8 mouse cellular contexts compared by ENCODE assay signal in genomic region chr11:119392001-119392614, GRCm38 (mm10). TPM values are rescaled to one million over a fixed set of nuclear protein-coding genes. Genes with fewer than 3 reads are reported as not detected.
DNase-seq lines count a peak whose midpoint lies in the region; ATAC-seq and TF ChIP-seq lines count a peak whose summit lies in the region.

No protein-coding gene starts in this region.

- H3K36me3 ChIP-seq in C2C12 (ENCODE audit: control insufficient read depth, insufficient read depth) (peaks cover 18% of the 10 kb centered on the region), myocyte (ENCODE audit: control insufficient read depth, insufficient read depth) (no peaks in the 10 kb centered on the region)
- no peaks in the 10 kb centered on the region for H3K36me3 ChIP-seq in limb, embryonic 11.5 days (ENCODE audit: control insufficient read depth, insufficient read depth, low read length)

- peaks cover 17% of the 10 kb centered on the region for H3K79me3 ChIP-seq in C2C12 (ENCODE audit: low read depth)

- peak overlapping the region; percentile 85; the same call in 1 of the 2 replicates for H3K4me2 ChIP-seq in limb, embryonic 11.5 days (ENCODE audit: low read depth, severe bottlenecking)
- H3K4me2 ChIP-seq in myocyte (ENCODE audit: low read depth), result peak overlapping the region; percentile 85

- peak; percentile 95 for DNase-seq in ZHBTc4 (ENCODE audit: low read depth, low spot score)
- DNase-seq in heart, postnatal 4 days, result peak; percentile 68
- peak; percentile 64 for DNase-seq in limb, embryonic 11.5 days (ENCODE audit: low spot score)
- peak; percentile 85 for DNase-seq in thymus, postnatal 25 days
- DNase-seq in layer of hippocampus, adult 18-20 months (ENCODE audit: low spot score in 2 of 2), result no peak

- ATAC-seq in erythroid progenitor cell, adult 5-6 weeks (replicated peaks; ENCODE audit: low FRiP score, poor library complexity, severe bottlenecking), result peak; percentile 77
- no peak for ATAC-seq in limb, embryonic 11.5 days (ENCODE audit: insufficient number of reproducible peaks, low FRiP score, low TSS enrichment, low read depth)

- no peak overlapping the region for H3ac ChIP-seq in C2C12 (ENCODE audit: control insufficient read depth, insufficient read length, low read depth)
- H3ac ChIP-seq in myocyte (ENCODE audit: control insufficient read depth, insufficient read length), result peak overlapping the region; percentile 7

- no peaks in the 10 kb centered on the region for H3K9me3 ChIP-seq in limb, embryonic 11.5 days (ENCODE audit: control insufficient read depth, low read length)

- no peaks in the 10 kb centered on the region for H3K27me3 ChIP-seq in C2C12 (ENCODE audit: control insufficient read depth, insufficient read depth, insufficient read length)
- peaks cover 32% of the 10 kb centered on the region for H3K27me3 ChIP-seq in limb, embryonic 11.5 days (ENCODE audit: control insufficient read depth, insufficient read depth, low read length)
- no peaks in the 10 kb centered on the region for H3K27me3 ChIP-seq in myocyte (ENCODE audit: control insufficient read depth, insufficient read depth, insufficient read length)

- no peak for TF ChIP-seq POLR2A in myocyte (IDR thresholded peaks at IDR 0.05; ENCODE audit: insufficient read length, low read depth)

- H3K27ac ChIP-seq in limb, embryonic 11.5 days (replicated peaks; ENCODE audit: low read depth, low read length), result no peak overlapping the region

- H3K4me1 ChIP-seq in limb, embryonic 11.5 days (ENCODE audit: control insufficient read depth, insufficient read depth, low read length), result peaks cover 11% of the 10 kb centered on the region

- H3K79me2 ChIP-seq in C2C12 (ENCODE audit: control insufficient read depth, insufficient read depth) (peaks cover 39% of the 10 kb centered on the region), myocyte (ENCODE audit: control insufficient read depth, insufficient read depth) (peaks cover 3% of the 10 kb centered on the region)

- 10% methylated on average over 12 of the region's 12 CpGs for WGBS in limb, embryonic 11.5 days

- peak overlapping the region; percentile 53 for H3K4me3 ChIP-seq in C2C12 (ENCODE audit: insufficient read depth, poor library complexity, severe bottlenecking)
- 0 out of 2 replicates have a peak overlapping the region, but pooled peaks have one; percentile 12 for H3K4me3 ChIP-seq in limb, embryonic 11.5 days (ENCODE audit: low read depth, low read length)
- peak overlapping the region; percentile 91 for H3K4me3 ChIP-seq in myocyte

- no peak overlapping the region for H3K9ac ChIP-seq in limb, embryonic 11.5 days (ENCODE audit: low read length)

- TF ChIP-seq CTCF in C2C12 (IDR thresholded peaks at IDR 0.05; ENCODE audit: control insufficient read depth, insufficient read depth, insufficient read length), result no peak

TF ChIP-seq in C2C12, 6 proteins besides CTCF, POLR2A, EP300 and RAD21:
- no peak for TF ChIP-seq FOSL1 (IDR thresholded peaks at IDR 0.05; ENCODE audit: insufficient read depth, low read length, poor library complexity, severe bottlenecking)
- TF ChIP-seq MYOG (IDR thresholded peaks at IDR 0.05; ENCODE audit: control insufficient read depth, extremely low read depth, insufficient read length), result no peak
- TF ChIP-seq CEBPB (IDR thresholded peaks at IDR 0.05; ENCODE audit: low read depth), result no peak
- no peak for TF ChIP-seq MYOD1 (IDR thresholded peaks at IDR 0.05; ENCODE audit: control insufficient read depth, insufficient read length, low read depth)
- TF ChIP-seq USF1 (IDR thresholded peaks at IDR 0.05; ENCODE audit: low read depth), result no peak
- no peak for TF ChIP-seq MAX (IDR thresholded peaks at IDR 0.05)

TF ChIP-seq in myocyte, 11 proteins besides CTCF, POLR2A, EP300 and RAD21:
- TF ChIP-seq USF1 (IDR thresholded peaks at IDR 0.05; ENCODE audit: low read depth) (no peak), POLR2AphosphoS2 (IDR thresholded peaks at IDR 0.05; ENCODE audit: insufficient read length, low read depth) (peak; percentile 21), TCF12 (IDR thresholded peaks at IDR 0.05; ENCODE audit: insufficient read depth, poor library complexity, severe bottlenecking) (no peak), CEBPB (IDR thresholded peaks at IDR 0.05; ENCODE audit: insufficient read depth, poor library complexity, severe bottlenecking) (no peak), SRF (IDR thresholded peaks at IDR 0.05; ENCODE audit: control insufficient read depth, insufficient read length, low read depth) (no peak), MYOG (IDR thresholded peaks at IDR 0.05; ENCODE audit: control insufficient read depth in 1 of 3, insufficient read depth in 1 of 3, insufficient read length in 2 of 3, low read depth in 2 of 3) (no peak)

RNA-seq across cellular contexts. Expression of gene Rnf213, which starts 0.8 kb away (rescaled TPM):
- polyA plus RNA-seq in C2C12 (2012; fragmentation: generic; extraction: Trizol) (6.3 TPM), myocyte (2012; fragmentation: generic; extraction: Trizol) (16.7 TPM)
- 83.4 and 100 TPM in 2 replicates for total RNA-seq in erythroid progenitor cell, adult 5-6 weeks (2015; ENCODE audit: low replicate concordance)
- 79.2 and 88.4 TPM in 2 replicates for total RNA-seq in erythroid progenitor cell, adult 5-6 weeks (2017; ENCODE audit: low replicate concordance)
- 10 to 100 TPM; 17.2 to 19.7 TPM for total RNA-seq in heart, postnatal 4 days (2021)
- polyA plus RNA-seq in limb, embryonic 11.5 days (2014; fragmentation: Nextera tagmentation; extraction: Ambion mirVana), result 3.1 and 3.5 TPM in 2 replicates
- 1 to 10 TPM; 3.0 to 4.1 TPM for total RNA-seq in layer of hippocampus, adult 18-20 months (2021)

RNA-seq across cellular contexts. Expression of gene Slc26a11, which starts 36.8 kb away (rescaled TPM):
- polyA plus RNA-seq in C2C12 (2012; fragmentation: generic; extraction: Trizol), result 0.51 TPM
- total RNA-seq in erythroid progenitor cell, adult 5-6 weeks (2015; ENCODE audit: low replicate concordance), result 0.84 TPM in 1 of 2 replicates, not detected in the other
- total RNA-seq in erythroid progenitor cell, adult 5-6 weeks (2017; ENCODE audit: low replicate concordance), result not detected in 2 replicates
- 1 to 10 TPM; 3.0 to 3.9 TPM for total RNA-seq in heart, postnatal 4 days (2021)
- 7.3 and 7.4 TPM in 2 replicates for polyA plus RNA-seq in limb, embryonic 11.5 days (2014; fragmentation: Nextera tagmentation; extraction: Ambion mirVana)
- polyA plus RNA-seq in myocyte (2012; fragmentation: generic; extraction: Trizol), result 1.5 TPM
- 1 to 10 TPM; 5.8 to 6.1 TPM for total RNA-seq in layer of hippocampus, adult 18-20 months (2021)

RNA-seq across cellular contexts. Expression of gene Sgsh, which starts 36.8 kb away (rescaled TPM):
- polyA plus RNA-seq in C2C12 (2012; fragmentation: generic; extraction: Trizol) (2.3 TPM), myocyte (2012; fragmentation: generic; extraction: Trizol) (4.2 TPM)
- 2.5 and 3.8 TPM in 2 replicates for total RNA-seq in erythroid progenitor cell, adult 5-6 weeks (2015; ENCODE audit: low replicate concordance)
- 2.3 and 13.5 TPM in 2 replicates for total RNA-seq in erythroid progenitor cell, adult 5-6 weeks (2017; ENCODE audit: low replicate concordance)
- total RNA-seq in heart, postnatal 4 days (2021), result 1 to 10 TPM; 7.0 to 7.7 TPM
- polyA plus RNA-seq in limb, embryonic 11.5 days (2014; fragmentation: Nextera tagmentation; extraction: Ambion mirVana), result 4.9 and 6.2 TPM in 2 replicates
- total RNA-seq in layer of hippocampus, adult 18-20 months (2021), result 1 to 10 TPM; 5.2 to 6.1 TPM

Comparison
In these comparisons a context has a peak if more than half of its experiments do, and no peak if none do; other contexts are left out.
1. H3K4me3 ChIP-seq: peak in every context shown above with its lines; median percentile 91 in myocyte; 53 in C2C12; 12 in limb, embryonic 11.5 days.
2. DNase-seq: peak in ZHBTc4 (single experiment), heart, postnatal 4 days (single experiment), limb, embryonic 11.5 days (single experiment) and thymus, postnatal 25 days (single experiment); none in layer of hippocampus, adult 18-20 months (0 of 2).